Mouse (Mus musculus) G1E (cell line): ENCODE data around the gene Cd248. TPM values are rescaled to one million over a fixed set of nuclear protein-coding genes. Genes with fewer than 3 reads are reported as not detected.

Experiments
- ATAC-seq: 2 replicates; pipeline ENCODE4 v1.8.0; 2016; ENCODE audit warnings: mild to moderate bottlenecking; ENCODE audit not compliant: insufficient number of reproducible peaks, poor library complexity, low FRiP score, severe bottlenecking; ENCODE audit errors: extremely low read depth
- DNase-seq: peaks from one replicate; pipeline ENCODE4 v3.0.0; 2012; ENCODE audit warnings: low spot score
- H3K27me3 ChIP-seq: 2 replicates; pipeline ENCODE4 v1.6.1; 2012; ENCODE audit warnings: mild to moderate bottlenecking, low read length, inconsistent platforms; ENCODE audit not compliant: insufficient read depth
- H3K36me3 ChIP-seq: replicated peaks from 2 replicates; pipeline ENCODE3; 2012; ENCODE audit warnings: mild to moderate bottlenecking, inconsistent platforms
- H3K4me1 ChIP-seq: 2 replicates; pipeline ENCODE4 v1.6.1; 2012; ENCODE audit warnings: low read depth, low read length, inconsistent platforms, mixed read lengths; ENCODE audit not compliant: insufficient read depth
- H3K4me3 ChIP-seq: 2 replicates; pipeline ENCODE4 v1.5.1; 2012; ENCODE audit warnings: low read depth, mild to moderate bottlenecking, inconsistent platforms, low read length, moderate library complexity, mixed read lengths
- H3K9me3 ChIP-seq: replicated peaks from 2 replicates; pipeline ENCODE4 v1.6.1; 2012; ENCODE audit warnings: inconsistent platforms
- CTCF ChIP-seq: IDR thresholded peaks from 2 replicates; pipeline ENCODE4 v1.5.1; 2012; ENCODE audit warnings: low read depth, low read length, inconsistent platforms, mixed read lengths
- GATA1 ChIP-seq: IDR thresholded peaks from 2 replicates; pipeline ENCODE4 v1.6.1; 2012; ENCODE audit warnings: borderline replicate concordance, low read length, inconsistent platforms, mixed read lengths
- GATA2 ChIP-seq: IDR thresholded peaks from 2 replicates; pipeline ENCODE4 v1.6.1; 2012; ENCODE audit warnings: low read depth, low read length, inconsistent platforms, borderline replicate concordance
- POLR2AphosphoS5 ChIP-seq: IDR thresholded peaks from 2 replicates; pipeline ENCODE4 v1.6.1; 2012; ENCODE audit warnings: low read depth, low read length, inconsistent platforms; ENCODE audit not compliant: insufficient replicate concordance
- TAL1 ChIP-seq: conservative IDR thresholded peaks from 2 replicates; pipeline ENCODE4 v1.6.1; 2012; ENCODE audit warnings: low read depth, low read length, inconsistent platforms, mixed read lengths
- polyA plus RNA-seq: library from polyadenylated mRNA; stranded (reverse); fragments of >175 nt; gene quantifications from 2 replicates; pipeline ENCODE4 v1.2.3, GENCODE M21; 2012
- total RNA-seq, 2 experiments: library from RNA; stranded (forward) in 1 of 2; stranded (reverse) in 1 of 2; fragments of 200-1000 nt in 1 of 2; fragments of >200 nt in 1 of 2; fragmentation: Nextera tagmentation in 1 of 2; gene quantifications; 2 replicates each; pipeline ENCODE4 v1.2.3; 2014 to 2017

Cd248 gene
- total and polyA plus RNA-seq, 3 experiments, result not detected

DNA sequence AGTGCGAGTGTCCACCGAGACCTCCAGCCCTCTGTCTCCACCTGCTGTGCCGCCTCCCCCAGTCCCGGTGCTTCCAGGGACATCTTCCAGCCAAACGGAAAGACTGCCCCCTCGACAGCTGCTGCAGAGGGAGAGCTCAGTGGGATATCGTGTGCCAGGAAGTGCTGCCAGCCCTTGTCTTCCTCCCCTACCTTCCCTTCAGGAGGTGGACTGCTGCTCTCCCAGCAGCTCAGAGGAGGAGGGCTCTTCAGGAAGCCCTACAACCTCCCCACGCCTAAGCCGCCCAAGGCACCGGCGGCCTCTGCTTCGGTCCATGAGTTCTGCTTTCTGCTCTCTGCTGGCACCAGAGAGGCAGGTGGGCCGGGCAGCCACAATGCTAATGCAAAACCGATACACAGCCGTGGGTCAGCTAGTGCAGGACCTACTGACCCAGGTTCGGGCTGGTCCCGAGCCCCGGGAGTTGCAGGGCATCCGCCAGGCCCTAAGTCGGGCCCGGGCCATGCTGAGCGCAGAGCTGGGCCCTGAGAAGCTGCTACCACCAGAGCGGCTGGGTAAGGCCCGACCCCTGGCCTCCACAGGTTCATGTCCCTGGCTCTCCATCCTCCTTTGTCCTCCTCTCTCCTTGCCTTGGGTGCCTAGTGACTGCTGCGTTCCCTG lies 15.6 kb upstream of the Cd248 start:
- DNase-seq (no peak), ATAC-seq (no peak)
- TF ChIP-seq GATA1, result no peak
- no peak for TF ChIP-seq TAL1
- Histone ChIP-seq H3K27me3 (peaks cover 13% of the 10 kb centered on the region), H3K36me3 (peaks cover 53% of the 10 kb centered on the region), H3K4me1 (peaks cover 11% of the 10 kb centered on the region), H3K9me3 (no peaks in the 10 kb centered on the region), H3K4me3 (no peak overlapping the region)

DNA sequence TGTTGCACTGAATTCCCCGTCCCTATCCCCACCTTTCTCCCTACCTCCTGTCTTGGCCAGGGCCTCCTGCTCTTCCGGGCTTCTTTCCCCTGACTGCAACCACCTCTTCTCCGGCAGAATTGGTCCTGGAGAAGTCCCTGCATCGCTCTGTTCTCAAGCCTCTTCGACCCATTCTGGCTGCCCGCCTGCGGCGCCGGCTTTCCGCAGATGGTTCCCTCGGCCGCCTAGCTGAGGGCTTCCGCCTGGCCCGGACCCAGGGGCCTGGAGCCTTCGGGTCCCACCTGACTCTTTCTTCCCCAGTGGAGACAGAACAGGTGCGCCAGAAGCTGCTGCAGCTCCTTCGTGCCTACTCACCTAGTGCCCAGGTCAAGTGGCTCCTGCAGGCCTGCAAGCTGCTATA lies 15.0 kb upstream of the Cd248 start:
- TF ChIP-seq CTCF (no peak), GATA2 (no peak), POLR2AphosphoS5 (no peak), TAL1 (no peak), GATA1 (no peak)
- ATAC-seq (no peak), DNase-seq (no peak)
- H3K4me1 ChIP-seq, result peaks cover 11% of the 10 kb centered on the region
- H3K4me3 ChIP-seq, result no peak overlapping the region
- peaks cover 16% of the 10 kb centered on the region for H3K27me3 ChIP-seq
- H3K9me3 ChIP-seq, result no peaks in the 10 kb centered on the region
- H3K36me3 ChIP-seq, result peaks cover 47% of the 10 kb centered on the region

DNA sequence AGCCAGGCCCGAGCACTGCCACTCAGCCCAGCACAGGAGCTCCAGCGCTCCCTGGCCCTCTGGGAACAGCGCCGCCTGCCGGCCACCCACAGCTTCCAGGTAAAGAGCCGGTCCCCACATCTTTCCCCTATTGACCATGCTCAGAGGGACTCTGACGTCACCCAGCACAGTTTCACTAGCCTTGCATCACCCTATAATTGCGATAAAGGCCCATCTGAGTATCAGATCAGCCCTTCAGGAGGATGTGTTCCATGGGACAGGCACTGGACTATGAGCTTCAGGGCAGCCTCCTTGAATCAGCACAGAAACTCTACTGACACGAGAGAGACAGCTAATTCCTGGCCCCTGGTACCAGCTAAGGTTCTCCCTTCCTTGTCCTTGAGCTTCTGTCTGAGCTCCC lies 14.0 kb upstream of the Cd248 start:
- DNase-seq (peak; percentile 70), ATAC-seq (no peak)
- H3K4me3 ChIP-seq, result no peak overlapping the region
- H3K36me3 ChIP-seq, result peaks cover 36% of the 10 kb centered on the region
- H3K27me3 ChIP-seq, result peaks cover 20% of the 10 kb centered on the region
- no peaks in the 10 kb centered on the region for H3K9me3 ChIP-seq
- TF ChIP-seq CTCF (peak; percentile 97), GATA2 (no peak)
- H3K4me1 ChIP-seq, result peaks cover 22% of the 10 kb centered on the region

DNA sequence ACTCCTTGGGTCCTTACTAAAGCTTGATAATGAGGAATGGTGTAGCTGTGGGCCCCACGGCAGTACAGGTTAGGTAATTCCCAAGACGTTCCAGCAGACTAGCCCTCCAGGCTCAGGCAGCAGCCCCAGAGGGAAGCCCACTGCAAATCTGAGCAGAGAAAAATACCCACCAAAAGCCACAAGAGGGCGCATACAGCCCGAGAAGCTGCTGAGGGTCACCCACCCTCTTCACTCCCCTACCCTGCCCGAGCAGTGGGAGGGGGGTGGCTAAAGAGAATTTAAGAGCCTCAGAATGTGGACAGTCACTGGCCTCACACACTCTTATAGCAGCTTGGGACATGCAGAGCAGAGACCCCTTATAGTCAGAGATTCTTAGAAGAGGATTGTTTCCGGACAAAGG lies 11.6 kb upstream of the Cd248 start:
- no peak overlapping the region for H3K4me3 ChIP-seq
- peaks cover 13% of the 10 kb centered on the region for H3K36me3 ChIP-seq
- no peaks in the 10 kb centered on the region for H3K9me3 ChIP-seq
- H3K4me1 ChIP-seq, result peaks cover 42% of the 10 kb centered on the region
- DNase-seq (no peak), ATAC-seq (no peak)
- no peak for TF ChIP-seq TAL1
- TF ChIP-seq POLR2AphosphoS5, result no peak
- no peak for TF ChIP-seq CTCF
- no peak for TF ChIP-seq GATA1
- TF ChIP-seq GATA2, result no peak
- H3K27me3 ChIP-seq, result peaks cover 20% of the 10 kb centered on the region

DNA sequence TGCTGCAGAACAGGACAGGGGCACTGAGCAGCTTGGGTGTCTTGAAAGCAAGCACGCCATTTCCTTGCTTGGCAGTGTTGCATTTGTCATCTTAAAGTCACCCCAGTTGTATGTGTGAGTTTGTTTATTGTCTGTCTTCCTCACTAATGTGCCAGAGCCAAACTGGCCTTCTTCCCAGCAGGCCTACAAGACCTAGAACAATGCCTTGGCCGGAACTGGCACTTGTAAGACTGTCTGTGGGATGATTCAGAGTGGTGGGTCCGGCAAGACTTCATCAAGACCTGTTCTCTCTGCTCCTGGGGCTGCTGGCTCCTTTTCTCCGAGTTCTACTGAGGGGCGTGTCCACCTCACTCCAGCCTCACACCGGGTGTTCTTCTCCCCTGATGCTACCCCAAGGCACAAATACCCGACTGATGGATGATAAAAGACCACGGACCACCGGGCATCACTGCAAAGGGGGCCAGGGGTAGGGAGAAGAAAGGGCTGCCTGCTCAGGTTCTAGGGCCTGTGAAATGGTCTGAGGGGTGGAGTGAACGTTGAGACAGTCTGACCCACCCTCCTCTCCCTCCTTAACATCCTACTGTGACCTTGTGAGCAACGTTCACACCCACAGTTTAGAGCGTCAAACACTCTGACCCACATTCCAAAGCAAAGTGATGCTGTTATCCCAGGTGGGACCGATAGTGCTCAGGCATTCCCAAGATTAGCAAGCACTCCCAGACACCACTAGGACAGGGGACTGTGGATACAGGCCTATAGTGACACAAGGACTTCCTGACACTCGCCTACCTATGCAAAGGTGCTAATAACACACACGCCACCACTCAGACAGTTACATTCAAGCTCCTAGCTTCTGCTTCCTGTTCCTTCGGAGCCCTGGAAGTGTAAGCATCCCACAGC lies 9.8 kb upstream of the Cd248 start:
- TF ChIP-seq CTCF, result no peak
- TF ChIP-seq GATA1, result no peak
- TF ChIP-seq POLR2AphosphoS5, result no peak
- no peak for TF ChIP-seq GATA2
- no peak for TF ChIP-seq TAL1
- Histone ChIP-seq H3K27me3 (peaks cover 25% of the 10 kb centered on the region), H3K36me3 (peaks cover 4% of the 10 kb centered on the region), H3K4me1 (peaks cover 44% of the 10 kb centered on the region), H3K4me3 (no peak overlapping the region), H3K9me3 (no peaks in the 10 kb centered on the region)
- DNase-seq (no peak), ATAC-seq (no peak)

DNA sequence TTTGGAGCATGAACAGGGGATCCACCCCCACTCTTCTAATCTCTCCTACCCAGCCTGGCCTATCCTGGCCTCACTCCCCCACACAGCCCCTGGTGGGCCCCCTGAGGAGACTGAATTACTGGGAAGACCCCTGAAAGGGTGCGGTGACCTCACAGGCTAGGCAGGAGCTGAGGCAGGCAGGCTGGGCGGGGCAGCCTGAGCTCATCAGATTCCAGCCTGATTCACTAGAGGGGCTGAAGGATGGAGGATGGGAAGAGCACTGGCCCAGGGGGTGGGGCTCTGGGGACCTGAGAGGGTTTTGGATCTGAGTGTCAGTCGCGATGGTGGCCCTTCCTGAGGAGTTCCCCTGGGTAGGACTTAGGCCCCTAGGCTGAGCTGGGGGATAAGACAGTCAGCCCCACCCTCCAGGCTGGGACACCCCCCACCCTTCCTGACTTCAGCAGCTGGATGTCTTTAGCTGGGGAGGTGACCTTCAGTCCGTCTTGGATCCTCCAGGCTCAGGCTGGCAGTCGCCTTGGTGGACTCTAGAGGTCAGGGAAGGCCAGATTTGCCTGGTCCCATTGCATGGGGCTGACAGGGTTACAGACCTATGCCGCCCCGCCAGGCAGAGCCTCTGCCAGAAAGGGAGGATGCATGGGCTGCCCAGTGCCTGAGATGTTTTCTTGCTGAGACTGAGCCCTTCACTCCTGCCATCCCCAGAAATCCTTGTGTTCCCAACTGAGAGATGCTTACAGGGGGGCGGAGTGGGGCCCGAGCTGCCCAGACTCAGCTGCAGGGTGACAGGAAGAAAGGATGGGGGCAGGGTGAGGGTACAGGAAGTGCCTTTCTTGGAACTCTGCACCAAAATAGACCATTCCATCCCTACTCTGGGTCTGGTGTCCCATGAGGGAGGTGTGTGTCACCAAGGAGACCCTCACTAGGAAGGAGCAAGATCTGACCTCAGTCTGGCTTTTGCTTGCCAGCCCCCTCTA lies 8.8 kb upstream of the Cd248 start:
- no peak overlapping the region; the same call in 1 of the 2 replicates for H3K4me3 ChIP-seq
- H3K36me3 ChIP-seq, result peaks cover 4% of the 10 kb centered on the region
- H3K9me3 ChIP-seq, result no peaks in the 10 kb centered on the region
- TF ChIP-seq CTCF (no peak), GATA1 (no peak), TAL1 (no peak), GATA2 (no peak), POLR2AphosphoS5 (no peak)
- peaks cover 25% of the 10 kb centered on the region for H3K27me3 ChIP-seq
- DNase-seq (no peak), ATAC-seq (no peak)
- peaks cover 39% of the 10 kb centered on the region for H3K4me1 ChIP-seq
